Mouse (Mus musculus) embryonic facial prominence, embryonic 13.5 days (tissue): ENCODE measurements around the gene Tcfl5. TPM values are rescaled to one million over a fixed set of nuclear protein-coding genes. Genes with fewer than 3 reads are reported as not detected.
A peak's percentile ranks its signal among the peaks of the same experiment; 100 is the strongest.

Experiments used
- ATAC-seq: fragments of 200-750 bp; cut with Nextera tagmentation; 2 replicates; pipeline ENCODE4 v1.8.0; 2017; ENCODE audit warnings: low read depth; ENCODE audit not compliant: insufficient number of reproducible peaks, insufficient read depth, low FRiP score, low TSS enrichment
- H3K27ac ChIP-seq: fragments of 300-500 bp; sonication (generic); 2 replicates; pipeline ENCODE4 v1.5.1; 2015; ENCODE audit warnings: moderate library complexity, mild to moderate bottlenecking, inconsistent platforms
- H3K27me3 ChIP-seq: fragments of 300-500 bp; sonication (generic); 2 replicates; pipeline ENCODE4 v1.6.1; 2015; ENCODE audit warnings: mild to moderate bottlenecking, inconsistent platforms
- H3K36me3 ChIP-seq: fragments of 300-500 bp; sonication (generic); 2 replicates; pipeline ENCODE4 v1.6.1; 2015; ENCODE audit warnings: mild to moderate bottlenecking, inconsistent platforms
- H3K4me1 ChIP-seq: fragments of 300-500 bp; sonication (generic); 2 replicates; pipeline ENCODE4 v1.6.1; 2015; ENCODE audit warnings: inconsistent platforms
- H3K4me2 ChIP-seq: fragments of 300-500 bp; sonication (generic); 2 replicates; pipeline ENCODE4 v1.6.1; 2015; ENCODE audit warnings: moderate library complexity, mild to moderate bottlenecking, inconsistent platforms
- H3K4me3 ChIP-seq: fragments of 300-500 bp; sonication (generic); 2 replicates; pipeline ENCODE4 v1.5.1; 2015; ENCODE audit warnings: mild to moderate bottlenecking, inconsistent platforms
- H3K9ac ChIP-seq: fragments of 300-500 bp; sonication (generic); 2 replicates; pipeline ENCODE4 v1.6.1; 2015; ENCODE audit warnings: mild to moderate bottlenecking, inconsistent platforms
- H3K9me3 ChIP-seq: fragments of 300-500 bp; sonication (generic); 2 replicates; pipeline ENCODE4 v1.6.1; 2016; ENCODE audit warnings: inconsistent platforms
- WGBS: fragments of 180-500 bp; shearing (Covaris S2); methylation state at CpG from one replicate; pipeline ENCODE4 v1.1.7; 2015; ENCODE audit warnings: mixed read lengths; 5-methylcytosine and 5-hydroxymethylcytosine counted together
- polyA plus RNA-seq: library from polyadenylated mRNA; unstranded; fragments of >200 nt; fragmentation: Nextera tagmentation; extraction: Ambion mirVana; gene quantifications from 2 replicates; pipeline ENCODE4 v1.2.1, GENCODE M21; 2015

The Tcfl5 gene
- polyA plus RNA-seq, 1 experiment from 2014 or later: 0.28 TPM

DNA sequence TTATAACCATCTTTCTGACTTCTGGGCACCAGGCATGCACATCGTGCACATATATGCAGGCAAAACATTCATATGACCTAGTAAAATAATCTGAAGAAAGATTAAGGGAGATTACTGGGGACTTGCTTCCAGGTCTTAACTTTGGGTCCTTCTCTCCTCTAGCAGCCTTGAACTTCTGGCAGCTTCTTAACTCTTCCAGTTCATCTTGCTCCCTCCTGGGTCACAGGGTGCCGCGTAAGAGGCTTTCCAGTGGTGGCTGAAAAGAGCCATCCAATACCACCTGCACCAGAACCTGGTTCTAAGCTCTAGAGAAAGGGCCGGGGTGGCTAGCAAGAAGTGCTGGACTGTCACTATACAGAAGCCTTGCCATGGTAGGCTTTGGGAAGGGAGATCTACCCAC is 45.0 kb downstream of the Tcfl5 start, which contains the start of gene Col9a3:
Gene Col9a3 (plus strand): TSS at position 301 of the 400 bp plus-strand sequence.
- H3K27ac ChIP-seq: peak within 1 kb of the TSS; percentile 72
- no peaks in the 10 kb centered on the region for H3K9me3 ChIP-seq
- ATAC-seq: no peak
- H3K4me1 ChIP-seq: peaks cover 34% of the 10 kb centered on the region
- H3K27me3 ChIP-seq: peaks cover 33% of the 10 kb centered on the region
- H3K36me3 ChIP-seq: peaks cover 34% of the 10 kb centered on the region
- H3K4me3 ChIP-seq: peak within 1 kb of the TSS; percentile 46
- H3K9ac ChIP-seq: peak within 1 kb of the TSS; percentile 75
- peak within 1 kb of the TSS; percentile 72 for H3K4me2 ChIP-seq
- WGBS: 46% methylated on average over 4 of the region's 4 CpGs

DNA sequence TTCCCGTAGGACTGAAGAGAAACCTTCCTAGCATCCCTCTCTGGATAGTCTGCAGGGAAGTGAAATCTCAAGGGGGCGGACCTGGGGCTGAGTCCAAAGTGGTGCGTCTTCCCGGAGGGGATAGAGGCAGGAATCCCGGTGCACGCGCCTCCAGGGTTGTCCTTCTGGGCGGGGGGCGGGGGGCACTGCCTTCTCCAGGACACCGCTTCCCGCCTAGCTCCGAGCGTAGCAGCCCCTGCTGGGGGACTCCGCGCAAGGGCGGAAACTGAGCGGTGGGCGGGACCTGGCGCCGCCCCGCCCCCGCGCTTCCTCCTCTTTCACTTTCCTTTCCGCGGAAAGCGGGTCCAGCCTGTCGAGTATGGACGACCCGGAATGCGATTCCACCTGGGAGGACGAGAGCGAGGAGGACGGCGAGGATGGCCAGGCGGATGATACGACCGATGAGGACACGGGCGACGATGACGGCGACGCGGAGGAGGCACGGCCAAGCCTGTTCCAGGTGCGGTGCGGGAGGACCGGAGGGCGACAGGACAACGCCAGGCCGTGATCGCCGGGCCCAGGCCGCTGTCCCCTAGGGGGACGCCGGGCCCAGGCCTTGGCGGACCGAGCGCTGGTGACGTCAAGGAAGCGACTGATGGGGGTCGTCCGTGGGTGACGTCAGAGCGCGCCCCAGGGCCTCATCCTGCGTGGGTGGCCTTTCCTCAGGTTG is 53.2 kb downstream of the Tcfl5 start, which contains the start of gene Ogfr:
Gene Ogfr (plus strand): TSS at position 123 of the 709 bp plus-strand sequence.
- peaks cover 10% of the 10 kb centered on the region for H3K4me1 ChIP-seq
- peak within 1 kb of the TSS; percentile 79 for H3K4me3 ChIP-seq
- no peaks in the 10 kb centered on the region for H3K9me3 ChIP-seq
- peak within 1 kb of the TSS; percentile 91 for H3K9ac ChIP-seq
- H3K36me3 ChIP-seq: peaks cover 63% of the 10 kb centered on the region
- H3K27ac ChIP-seq: peak within 1 kb of the TSS; percentile 92
- ATAC-seq: peak; percentile 83
- peak within 1 kb of the TSS; percentile 85 for H3K4me2 ChIP-seq
- H3K27me3 ChIP-seq: no peaks in the 10 kb centered on the region
- under 1% methylated on average over 67 of the region's 67 CpGs for WGBS

DNA sequence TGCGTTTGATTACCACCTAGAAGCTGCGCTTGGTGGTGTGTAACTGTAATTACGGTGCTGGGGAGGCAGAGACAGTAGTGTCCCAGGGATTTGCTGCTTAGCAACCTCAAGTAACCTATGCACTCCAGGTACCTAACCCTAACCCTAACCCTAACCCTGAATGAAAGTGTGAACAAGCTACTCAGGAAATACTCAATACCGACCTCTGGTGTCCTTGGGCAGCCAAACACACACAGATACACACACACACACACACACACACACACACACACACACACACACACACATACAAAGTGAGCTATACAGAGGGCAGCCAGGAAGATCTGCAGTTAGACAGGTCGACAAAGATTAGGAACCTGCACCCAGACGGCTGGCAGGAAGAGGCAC is 53.8 kb downstream of the Tcfl5 start:
- Histone ChIP-seq H3K27me3 (no peaks in the 10 kb centered on the region), H3K9me3 (no peaks in the 10 kb centered on the region), H3K4me2 (peak overlapping the region; percentile 85), H3K4me1 (peaks cover 16% of the 10 kb centered on the region), H3K4me3 (peak overlapping the region; percentile 79), H3K36me3 (peaks cover 58% of the 10 kb centered on the region), H3K9ac (peak overlapping the region; percentile 91), H3K27ac (peak overlapping the region; percentile 92)
- no peak for ATAC-seq
- WGBS: 49% methylated on average over 6 of the region's 6 CpGs

DNA sequence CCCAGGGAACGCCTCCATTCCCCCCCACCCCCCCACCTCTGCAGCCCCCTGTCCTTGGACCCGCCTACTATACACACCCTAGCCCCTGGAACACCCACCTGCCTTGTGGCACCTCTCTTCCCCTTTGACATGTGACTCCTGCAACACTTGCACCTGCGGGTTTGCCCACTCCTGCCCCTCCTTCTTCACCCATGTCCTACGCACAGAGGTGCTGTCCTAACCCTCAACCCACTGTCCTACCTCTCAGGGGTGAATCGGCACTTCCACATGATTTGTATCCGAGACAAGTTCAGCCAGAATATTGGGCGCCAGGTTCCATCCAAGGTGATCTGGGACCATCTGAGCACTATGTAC is 59.4 kb downstream of the Tcfl5 start:
- Histone ChIP-seq H3K27me3 (no peaks in the 10 kb centered on the region), H3K9me3 (no peaks in the 10 kb centered on the region), H3K27ac (peak overlapping the region; percentile 80; the same call in 1 of the 2 replicates), H3K9ac (peak overlapping the region; percentile 97), H3K4me2 (peak overlapping the region; percentile 83), H3K4me3 (peak overlapping the region; percentile 86), H3K36me3 (peaks cover 27% of the 10 kb centered on the region), H3K4me1 (peaks cover 13% of the 10 kb centered on the region)
- no peak; the same call in 1 of the 2 replicates for ATAC-seq
- 28% methylated on average over 7 of the region's 7 CpGs for WGBS

DNA sequence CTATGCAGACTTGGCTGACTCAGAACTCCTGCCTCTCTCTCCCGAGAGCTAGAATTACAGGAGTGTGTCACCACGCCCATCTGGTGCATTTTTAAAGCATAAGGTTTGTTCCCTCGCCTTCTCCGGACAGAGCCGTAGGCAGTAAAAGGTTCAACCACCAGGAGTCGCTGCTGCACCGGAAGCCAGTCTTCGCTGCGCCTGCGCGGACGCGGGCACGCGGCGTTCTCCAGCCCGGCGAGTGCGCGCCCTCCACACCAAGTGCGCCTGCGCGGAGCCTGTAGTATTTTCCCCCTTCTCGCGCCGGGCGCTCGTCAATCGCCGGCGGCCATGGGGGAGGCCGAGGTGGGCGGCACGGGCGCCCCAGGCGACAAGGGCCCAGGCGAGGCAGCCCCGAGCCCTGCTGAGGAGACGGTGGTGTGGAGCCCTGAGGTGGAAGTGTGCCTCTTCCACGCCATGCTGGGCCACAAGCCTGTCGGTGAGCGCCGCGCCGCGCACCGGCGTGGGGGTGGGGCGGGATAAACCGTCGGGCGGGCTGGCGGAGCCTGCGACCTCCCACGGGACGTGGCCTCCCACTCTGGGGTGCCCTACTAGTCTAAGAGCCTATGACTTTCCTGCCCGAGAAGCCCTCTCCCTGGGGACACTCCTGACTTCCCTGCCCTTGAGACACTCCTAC is 59.9 kb downstream of the Tcfl5 start:
- peaks cover 13% of the 10 kb centered on the region for H3K4me1 ChIP-seq
- no peaks in the 10 kb centered on the region for H3K9me3 ChIP-seq
- WGBS: under 1% methylated on average over 50 of the region's 57 CpGs
- H3K27ac ChIP-seq: peak overlapping the region; percentile 80
- peak overlapping the region; percentile 83 for H3K4me2 ChIP-seq
- H3K4me3 ChIP-seq: peak overlapping the region; percentile 86
- H3K36me3 ChIP-seq: peaks cover 27% of the 10 kb centered on the region
- H3K9ac ChIP-seq: peak overlapping the region; percentile 97
- ATAC-seq: peak; percentile 77
- H3K27me3 ChIP-seq: no peaks in the 10 kb centered on the region

DNA sequence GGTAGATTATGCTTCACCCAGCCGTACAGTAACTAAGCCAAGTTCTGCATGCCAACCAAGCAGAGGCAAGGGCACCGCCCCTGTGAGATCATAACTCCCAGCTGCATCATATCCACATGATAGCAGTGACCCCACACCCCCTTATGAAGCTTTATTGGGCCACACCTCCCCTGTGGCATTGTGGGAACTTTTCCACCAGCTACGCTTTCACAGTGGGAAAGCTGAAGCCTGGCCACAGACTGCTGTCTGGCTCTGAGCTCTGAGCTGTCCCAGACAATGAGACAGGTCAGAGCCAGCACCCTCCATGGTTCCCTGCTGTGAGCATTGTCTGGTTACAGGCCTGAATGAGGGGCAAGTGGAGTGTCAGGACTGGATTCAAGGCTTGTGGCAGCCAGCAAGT is 61.5 kb downstream of the Tcfl5 start, which contains the start of gene Mrgbp:
Gene Mrgbp (plus strand): TSS at position 303 of the 400 bp plus-strand sequence.
- H3K27ac ChIP-seq: no peak within 1 kb of the TSS

DNA sequence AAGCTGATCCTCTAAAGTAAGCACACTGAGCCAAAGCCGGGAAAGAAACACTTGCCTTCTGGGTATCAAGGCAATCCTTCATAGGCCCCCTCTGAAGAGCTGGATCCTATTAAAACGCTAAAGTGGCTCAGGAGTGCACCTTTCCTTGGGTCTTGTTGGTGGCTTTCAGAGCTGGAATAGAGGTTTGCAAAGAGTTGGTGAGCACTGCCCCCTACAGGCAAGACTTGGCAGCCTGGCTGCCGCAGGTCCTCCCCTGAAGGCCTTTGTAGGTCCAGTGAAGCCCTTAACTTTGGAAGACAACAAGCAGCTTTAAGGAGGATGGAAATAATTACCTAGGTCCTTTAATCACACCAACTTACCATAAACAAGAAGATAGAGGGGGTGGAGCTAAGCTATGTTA is 63.8 kb downstream of the Tcfl5 start:
- Histone ChIP-seq H3K9me3 (no peaks in the 10 kb centered on the region), H3K36me3 (no peaks in the 10 kb centered on the region), H3K4me1 (peaks cover 7% of the 10 kb centered on the region), H3K9ac (no peak overlapping the region), H3K4me2 (no peak overlapping the region), H3K4me3 (no peak overlapping the region), H3K27me3 (no peaks in the 10 kb centered on the region; the same call in 1 of the 2 replicates), H3K27ac (no peak overlapping the region)
- WGBS: 7% methylated on average over 3 of the region's 3 CpGs
- no peak for ATAC-seq

More for the DNA sequence above, 61.5 kb downstream of the Tcfl5 start, which contains the start of gene Mrgbp:
- Histone ChIP-seq H3K4me1 (peaks cover 13% of the 10 kb centered on the region), H3K9me3 (no peaks in the 10 kb centered on the region), H3K9ac (peak within 1 kb of the TSS; percentile 46), H3K27me3 (no peaks in the 10 kb centered on the region; the same call in 1 of the 2 replicates), H3K4me2 (0 out of 2 replicates have a peak within 1 kb of the TSS, but pooled peaks have one; percentile 83), H3K4me3 (no peak within 1 kb of the TSS), H3K36me3 (peaks cover 14% of the 10 kb centered on the region)
- WGBS: 75% methylated on average over 3 of the region's 3 CpGs
- ATAC-seq: no peak

DNA sequence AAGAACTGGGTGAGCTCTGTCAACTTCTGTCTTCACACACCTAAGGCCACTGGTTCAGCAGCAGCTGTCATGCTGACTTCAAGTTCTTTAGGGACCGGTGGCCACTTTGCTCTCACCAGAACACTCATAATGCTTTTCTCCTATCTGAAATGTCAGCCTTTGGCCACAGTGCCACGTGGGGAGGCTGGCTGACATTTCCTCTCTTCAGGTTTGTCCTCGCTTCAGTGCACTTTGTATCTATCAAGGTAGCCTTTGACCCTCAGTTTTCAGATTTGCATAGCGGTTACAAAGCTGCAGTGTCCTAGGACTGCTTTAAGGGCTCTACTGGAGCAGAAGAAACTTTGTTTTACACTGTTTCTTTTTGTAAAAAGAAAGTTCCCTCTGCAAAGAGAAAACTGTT is 66.0 kb downstream of the Tcfl5 start:
- Histone ChIP-seq H3K27ac (no peak overlapping the region), H3K36me3 (no peaks in the 10 kb centered on the region), H3K9me3 (no peaks in the 10 kb centered on the region), H3K4me3 (no peak overlapping the region), H3K27me3 (no peaks in the 10 kb centered on the region; the same call in 1 of the 2 replicates), H3K4me1 (no peaks in the 10 kb centered on the region), H3K9ac (no peak overlapping the region), H3K4me2 (no peak overlapping the region)
- no peak for ATAC-seq
- 53% methylated on average over 4 of the region's 4 CpGs for WGBS

Other genes with a start within 250 kb of the Tcfl5 start
- 1.1 TPM in 2 replicates for gene Slco4a1, start 186.5 kb downstream of the Tcfl5 start, polyA plus RNA-seq
- gene Ntsr1, start 142.7 kb downstream of the Tcfl5 start, polyA plus RNA-seq: 0.36 and 0.45 TPM in 2 replicates
- gene Mrgbp, start 61.4 kb downstream of the Tcfl5 start, polyA plus RNA-seq: 36.8 and 37.5 TPM in 2 replicates
- 71.5 and 77.2 TPM in 2 replicates for gene Ogfr, start 53.5 kb downstream of the Tcfl5 start, polyA plus RNA-seq
- 204 and 275 TPM in 2 replicates for gene Col9a3, start 44.9 kb downstream of the Tcfl5 start, polyA plus RNA-seq
- 36.3 and 36.5 TPM in 2 replicates for gene Dido1, start 67.3 kb upstream of the Tcfl5 start, polyA plus RNA-seq
- 62.8 and 66.5 TPM in 2 replicates for gene Gid8, start 67.4 kb upstream of the Tcfl5 start, polyA plus RNA-seq
- 0.70 and 1.4 TPM in 2 replicates for gene Slc17a9, start 82.6 kb upstream of the Tcfl5 start, polyA plus RNA-seq
- 0.17 TPM in 1 of 2 replicates, not detected in the other for gene Bhlhe23, start 134.2 kb upstream of the Tcfl5 start, polyA plus RNA-seq